Mouse (Mus musculus) MEL (cell line): ENCODE measurements at regions not wholly inside any gene's neighbourhood (a gene's known extent, or its start where the extent isn't known, plus 50 kb on each side); places are given as distances from the start of the nearest gene placed in this dataset.

Experiments used
- CTCF ChIP-seq, 3 experiments: IDR thresholded peaks in 2 of 3; conservative IDR thresholded peaks in 1 of 3; 2 replicates each; pipeline ENCODE4 v1.5.1; 2011 to 2012; ENCODE audit warnings: low read length in 3 of 3, low read depth in 2 of 3, mild to moderate bottlenecking in 2 of 3, improper control_type of control experiment in 1 of 3, inconsistent platforms in 1 of 3, mixed read lengths in 1 of 3, moderate library complexity in 1 of 3; ENCODE audit not compliant: control insufficient read depth in 1 of 3, insufficient read depth in 1 of 3, poor library complexity in 1 of 3, severe bottlenecking in 1 of 3
- GATA1 ChIP-seq: IDR thresholded peaks from 2 replicates; pipeline ENCODE4 v1.6.1; 2011; ENCODE audit warnings: low read depth, low read length, improper control_type of control experiment
- MAX ChIP-seq: IDR thresholded peaks from 2 replicates; pipeline ENCODE4 v1.6.1; 2011; ENCODE audit warnings: low read length, improper control_type of control experiment
- POLR2A ChIP-seq, 2 experiments: IDR thresholded peaks; 2 replicates each; pipeline ENCODE4 v1.6.1; 2011 to 2012; ENCODE audit warnings: low read length in 2 of 2, mild to moderate bottlenecking in 2 of 2, control low read depth in 1 of 2, improper control_type of control experiment in 1 of 2, low read depth in 1 of 2, moderate library complexity in 1 of 2; ENCODE audit not compliant: control insufficient read depth in 1 of 2, insufficient read depth in 1 of 2, poor library complexity in 1 of 2
- POLR2AphosphoS2 ChIP-seq: IDR thresholded peaks from 2 replicates; pipeline ENCODE4 v1.6.1; 2011; ENCODE audit warnings: low read length, improper control_type of control experiment
- RAD21 ChIP-seq: IDR thresholded peaks from 2 replicates; pipeline ENCODE4 v1.6.1; 2011; ENCODE audit warnings: mild to moderate bottlenecking, low read depth, low read length, improper control_type of control experiment
- RCOR1 ChIP-seq: IDR thresholded peaks from 2 replicates; pipeline ENCODE4 v1.6.1; 2012; ENCODE audit warnings: low read depth, mild to moderate bottlenecking, inconsistent platforms, low read length, improper control_type of control experiment
- USF2 ChIP-seq, 2 experiments: IDR thresholded peaks; 2 replicates each; pipeline ENCODE4 v1.6.1; 2011 to 2012; ENCODE audit warnings: improper control_type of control experiment in 2 of 2, low read length in 2 of 2, borderline replicate concordance in 1 of 2, inconsistent platforms in 1 of 2, low read depth in 1 of 2, mild to moderate bottlenecking in 1 of 2; ENCODE audit not compliant: insufficient read depth in 1 of 2
- ZC3H11A ChIP-seq: IDR thresholded peaks from 2 replicates; pipeline ENCODE4 v1.6.1; 2012; ENCODE audit warnings: low read depth, mild to moderate bottlenecking, inconsistent platforms, low read length, improper control_type of control experiment
- ZMIZ1 ChIP-seq: IDR thresholded peaks from 2 replicates; pipeline ENCODE4 v1.6.1; 2012; ENCODE audit warnings: low read depth, mild to moderate bottlenecking, inconsistent platforms, low read length, improper control_type of control experiment, moderate library complexity

DNA sequence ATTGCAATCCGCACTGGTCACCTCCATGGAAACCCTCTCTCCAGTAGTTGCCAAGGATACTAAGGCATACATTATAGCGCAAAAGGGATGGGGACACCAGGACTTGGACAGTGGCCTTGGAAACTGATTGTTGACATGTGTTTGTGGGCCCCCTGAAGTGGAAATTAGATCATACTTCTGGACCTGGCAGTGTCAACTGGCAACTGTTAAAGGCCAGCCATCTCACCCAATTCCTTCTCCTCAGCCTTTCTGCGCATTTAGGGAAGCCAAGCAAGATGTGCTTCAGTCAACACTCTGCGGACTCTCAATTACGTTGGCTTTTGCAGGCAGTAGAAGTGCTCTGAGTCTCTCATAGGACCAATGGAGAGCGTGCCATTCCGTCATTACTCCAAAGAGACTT is 483.2 kb upstream of the Klf4 start:
- TF ChIP-seq CTCF (IDR thresholded peaks at IDR 0.05 in 2 of 3, conservative IDR thresholded peaks at IDR 0.05 in 1 of 3; ENCODE audit: control insufficient read depth in 1 of 3, insufficient read depth in 1 of 3, low read depth in 2 of 3, low read length in 3 of 3, poor library complexity in 1 of 3, severe bottlenecking in 1 of 3) (no peak), ZC3H11A (no peak), POLR2AphosphoS2 (no peak), POLR2A (IDR thresholded peaks at IDR 0.05; ENCODE audit: control insufficient read depth in 1 of 2, insufficient read depth in 1 of 2, low read depth in 1 of 2, low read length in 2 of 2, poor library complexity in 1 of 2) (no peak), USF2 (IDR thresholded peaks at IDR 0.05; ENCODE audit: borderline replicate concordance in 1 of 2, insufficient read depth in 1 of 2, low read depth in 1 of 2, low read length in 2 of 2) (no peak), RAD21 (no peak), ZMIZ1 (no peak), RCOR1 (no peak), MAX (no peak), GATA1 (no peak)
